Mouse (Mus musculus): ENCODE results near the gene Crebbp. TPM values are rescaled to one million over a fixed set of nuclear protein-coding genes. Genes with fewer than 3 reads are reported as not detected.

Gene Crebbp
- polyA plus RNA-seq, 1 experiment from 2014 or later, result 28.8 TPM

- peak; percentile 34; the same call in 1 of the 2 replicates for TF ChIP-seq CTCF (IDR thresholded peaks at IDR 0.05; ENCODE audit: low read depth)
- Histone ChIP-seq H3K27ac (no peak overlapping the region), H3K9ac (ENCODE audit: low read depth, low read length) (no peak overlapping the region), H3K4me2 (ENCODE audit: low read length) (no peak overlapping the region), H3K4me1 (replicated peaks; ENCODE audit: insufficient read depth, low read length) (no peaks in the 10 kb centered on the region), H3K4me3 (replicated peaks; ENCODE audit: low read depth, low read length) (no peak overlapping the region), H3K36me3 (ENCODE audit: insufficient read depth, low read length) (0 out of 2 replicates have a peak, but pooled peaks cover 11% of the 10 kb centered on the region), H3K27me3 (ENCODE audit: insufficient read depth, low read length) (no peaks in the 10 kb centered on the region), H3K9me3 (replicated peaks; ENCODE audit: low read length) (no peaks in the 10 kb centered on the region)
- DNase-seq (ENCODE audit: low spot score), result no peak
- ATAC-seq (replicated peaks; ENCODE audit: low FRiP score, low read depth), result no peak
- WGBS, result 97% methylated on average over 1 of the region's 1 CpGs
Measured at GRCm38 (mm10) chr16:4168476-4168875, 45.3 kb downstream of the Crebbp start.

GRCm38 (mm10) chr16:4160898-4161247, 52.9 kb downstream of the Crebbp start:
- Histone ChIP-seq H3K36me3 (ENCODE audit: insufficient read depth, low read length) (no peaks in the 10 kb centered on the region), H3K4me1 (replicated peaks; ENCODE audit: insufficient read depth, low read length) (no peaks in the 10 kb centered on the region), H3K4me2 (ENCODE audit: low read length) (no peak overlapping the region), H3K9me3 (replicated peaks; ENCODE audit: low read length) (no peaks in the 10 kb centered on the region), H3K9ac (ENCODE audit: low read depth, low read length) (no peak overlapping the region), H3K27ac (no peak overlapping the region), H3K4me3 (replicated peaks; ENCODE audit: low read depth, low read length) (no peak overlapping the region), H3K27me3 (ENCODE audit: insufficient read depth, low read length) (no peaks in the 10 kb centered on the region)
- ATAC-seq (replicated peaks; ENCODE audit: low FRiP score, low read depth) (no peak), DNase-seq (ENCODE audit: low spot score) (no peak)
- TF ChIP-seq CTCF (IDR thresholded peaks at IDR 0.05; ENCODE audit: low read depth), result no peak

GRCm38 (mm10) chr16:4160246-4160897, 53.4 kb downstream of the Crebbp start:
- no peaks in the 10 kb centered on the region for H3K4me1 ChIP-seq (replicated peaks; ENCODE audit: insufficient read depth, low read length)
- ATAC-seq (replicated peaks; ENCODE audit: low FRiP score, low read depth), result no peak
- H3K27ac ChIP-seq, result no peak overlapping the region
- DNase-seq (ENCODE audit: low spot score), result peak; percentile 23
- H3K4me2 ChIP-seq (ENCODE audit: low read length), result no peak overlapping the region
- TF ChIP-seq CTCF (IDR thresholded peaks at IDR 0.05; ENCODE audit: low read depth), result no peak
- no peak overlapping the region for H3K9ac ChIP-seq (ENCODE audit: low read depth, low read length)
- no peaks in the 10 kb centered on the region for H3K9me3 ChIP-seq (replicated peaks; ENCODE audit: low read length)
- no peak overlapping the region for H3K4me3 ChIP-seq (replicated peaks; ENCODE audit: low read depth, low read length)
- WGBS, result 82% methylated on average over 4 of the region's 4 CpGs
- H3K36me3 ChIP-seq (ENCODE audit: insufficient read depth, low read length), result no peaks in the 10 kb centered on the region
- H3K27me3 ChIP-seq (ENCODE audit: insufficient read depth, low read length), result no peaks in the 10 kb centered on the region

GRCm38 (mm10) chr16:4153121-4153520, 60.7 kb downstream of the Crebbp start:
- 89% methylated on average over 1 of the region's 1 CpGs for WGBS

GRCm38 (mm10) chr16:4138541-4138940, 75.3 kb downstream of the Crebbp start:
- Histone ChIP-seq H3K4me3 (replicated peaks; ENCODE audit: low read depth, low read length) (no peak overlapping the region), H3K4me2 (ENCODE audit: low read length) (no peak overlapping the region), H3K9me3 (replicated peaks; ENCODE audit: low read length) (no peaks in the 10 kb centered on the region), H3K36me3 (ENCODE audit: insufficient read depth, low read length) (peaks cover 32% of the 10 kb centered on the region), H3K27me3 (ENCODE audit: insufficient read depth, low read length) (no peaks in the 10 kb centered on the region), H3K4me1 (replicated peaks; ENCODE audit: insufficient read depth, low read length) (no peaks in the 10 kb centered on the region), H3K27ac (no peak overlapping the region), H3K9ac (ENCODE audit: low read depth, low read length) (no peak overlapping the region)
- ATAC-seq (replicated peaks; ENCODE audit: low FRiP score, low read depth), result no peak
- WGBS, result 61% methylated on average over 6 of the region's 6 CpGs
- TF ChIP-seq CTCF (IDR thresholded peaks at IDR 0.05; ENCODE audit: low read depth), result no peak
- no peak for DNase-seq (ENCODE audit: low spot score)

More at GRCm38 (mm10) chr16:4153121-4153520, 60.7 kb downstream of the Crebbp start:
- H3K36me3 ChIP-seq (ENCODE audit: insufficient read depth, low read length), result 0 out of 2 replicates have a peak, but pooled peaks cover 9% of the 10 kb centered on the region
- no peak for TF ChIP-seq CTCF (IDR thresholded peaks at IDR 0.05; ENCODE audit: low read depth)
- H3K4me2 ChIP-seq (ENCODE audit: low read length), result no peak overlapping the region
- no peak for DNase-seq (ENCODE audit: low spot score)
- no peak overlapping the region for H3K9ac ChIP-seq (ENCODE audit: low read depth, low read length)
- no peak overlapping the region for H3K27ac ChIP-seq
- ATAC-seq (replicated peaks; ENCODE audit: low FRiP score, low read depth), result no peak
- no peaks in the 10 kb centered on the region for H3K4me1 ChIP-seq (replicated peaks; ENCODE audit: insufficient read depth, low read length)
- H3K27me3 ChIP-seq (ENCODE audit: insufficient read depth, low read length), result no peaks in the 10 kb centered on the region
- no peak overlapping the region for H3K4me3 ChIP-seq (replicated peaks; ENCODE audit: low read depth, low read length)
- no peaks in the 10 kb centered on the region for H3K9me3 ChIP-seq (replicated peaks; ENCODE audit: low read length)

GRCm38 (mm10) chr16:4133754-4134153, 80.0 kb downstream of the Crebbp start:
- 95% methylated on average over 1 of the region's 1 CpGs for whole genome bisulfite sequencing
- H3K4me3 ChIP-seq (replicated peaks; ENCODE audit: low read depth, low read length), result no peak overlapping the region
- H3K36me3 ChIP-seq (ENCODE audit: insufficient read depth, low read length), result peaks cover 39% of the 10 kb centered on the region
- no peak overlapping the region for H3K4me2 ChIP-seq (ENCODE audit: low read length)
- H3K4me1 ChIP-seq (replicated peaks; ENCODE audit: insufficient read depth, low read length), result no peaks in the 10 kb centered on the region
- TF ChIP-seq CTCF (IDR thresholded peaks at IDR 0.05; ENCODE audit: low read depth), result no peak
- H3K9me3 ChIP-seq (replicated peaks; ENCODE audit: low read length), result no peaks in the 10 kb centered on the region
- no peak overlapping the region for H3K27ac ChIP-seq
- DNase-seq (ENCODE audit: low spot score), result no peak
- no peak overlapping the region for H3K9ac ChIP-seq (ENCODE audit: low read depth, low read length)
- no peaks in the 10 kb centered on the region for H3K27me3 ChIP-seq (ENCODE audit: insufficient read depth, low read length)
- no peak for ATAC-seq (replicated peaks; ENCODE audit: low FRiP score, low read depth)

- Histone ChIP-seq H3K4me1 (replicated peaks; ENCODE audit: insufficient read depth, low read length) (no peaks in the 10 kb centered on the region), H3K27ac (no peak overlapping the region), H3K9ac (ENCODE audit: low read depth, low read length) (no peak overlapping the region), H3K4me2 (ENCODE audit: low read length) (no peak overlapping the region), H3K36me3 (ENCODE audit: insufficient read depth, low read length) (peaks cover 39% of the 10 kb centered on the region), H3K4me3 (replicated peaks; ENCODE audit: low read depth, low read length) (no peak overlapping the region), H3K27me3 (ENCODE audit: insufficient read depth, low read length) (no peaks in the 10 kb centered on the region), H3K9me3 (replicated peaks; ENCODE audit: low read length) (no peaks in the 10 kb centered on the region)
- no peak for TF ChIP-seq CTCF (IDR thresholded peaks at IDR 0.05; ENCODE audit: low read depth)
- no peak for ATAC-seq (replicated peaks; ENCODE audit: low FRiP score, low read depth)
- DNase-seq (ENCODE audit: low spot score), result no peak
- 95% methylated on average over 1 of the region's 1 CpGs for WGBS
Measured at GRCm38 (mm10) chr16:4128894-4129293, 84.9 kb downstream of the Crebbp start.
